Mouse (Mus musculus) adrenal gland, postnatal 25 days (tissue): Measurements from ENCODE around the gene Zc3h18. TPM values are rescaled to one million over a fixed set of nuclear protein-coding genes. Genes with fewer than 3 reads are reported as not detected.

Source experiments
- DNase-seq: peaks from one replicate; pipeline ENCODE4 v3.0.0; 2021; ENCODE audit warnings: mixed read lengths
- total RNA-seq: library from RNA; stranded (reverse); gene quantifications from 2 replicates; pipeline ENCODE4 v1.2.3, GENCODE M21; 2021

Gene Zc3h18
- total RNA-seq, 1 experiment from 2014 or later: 49.8 TPM

- peak; percentile 55 for DNase-seq
Measured at GRCm38 (mm10) chr8:122347811-122348552, 28.4 kb upstream of the Zc3h18 start.

GRCm38 (mm10) chr8:122349357-122350297 lies 26.8 kb upstream of the Zc3h18 start:
- no peak for DNase-seq

- no peak for DNase-seq
Measured at GRCm38 (mm10) chr8:122350309-122351089, 25.9 kb upstream of the Zc3h18 start.

- DNase-seq: no peak
Measured at GRCm38 (mm10) chr8:122354157-122354556, 22.3 kb upstream of the Zc3h18 start.

- DNase-seq: no peak
Measured at GRCm38 (mm10) chr8:122355642-122356606, 20.5 kb upstream of the Zc3h18 start.

- DNase-seq: no peak
Measured at GRCm38 (mm10) chr8:122357202-122357601, 19.2 kb upstream of the Zc3h18 start.

- no peak for DNase-seq
Measured at GRCm38 (mm10) chr8:122357641-122358040, 18.8 kb upstream of the Zc3h18 start.

- no peak for DNase-seq
Measured at GRCm38 (mm10) chr8:122359111-122359775, 17.2 kb upstream of the Zc3h18 start.

- no peak for DNase-seq
Measured at GRCm38 (mm10) chr8:122360696-122361416, 15.6 kb upstream of the Zc3h18 start, which contains the start of gene Trhr2. Trhr2 (minus strand) TSS chr8:122360746.

GRCm38 (mm10) chr8:122362271-122362670 lies 14.1 kb upstream of the Zc3h18 start:
- DNase-seq: no peak

- DNase-seq: no peak
Measured at GRCm38 (mm10) chr8:122362967-122363366, 13.4 kb upstream of the Zc3h18 start.

GRCm38 (mm10) chr8:122368494-122368893 lies 7.9 kb upstream of the Zc3h18 start:
- no peak for DNase-seq

- DNase-seq: peak; percentile 72
Measured at GRCm38 (mm10) chr8:122369665-122370064, 6.7 kb upstream of the Zc3h18 start.

GRCm38 (mm10) chr8:122371706-122372105 lies 4.7 kb upstream of the Zc3h18 start:
- DNase-seq: no peak

- DNase-seq: no peak
Measured at GRCm38 (mm10) chr8:122375320-122375719, 1.1 kb upstream of the Zc3h18 start.

GRCm38 (mm10) chr8:122375751-122376364 lies 551 bp upstream of the Zc3h18 start:
- no peak for DNase-seq

- no peak for DNase-seq
Measured at GRCm38 (mm10) chr8:122383039-122383438, 6.6 kb downstream of the Zc3h18 start.

- no peak for DNase-seq
Measured at GRCm38 (mm10) chr8:122389357-122389756, 12.9 kb downstream of the Zc3h18 start.

GRCm38 (mm10) chr8:122390758-122391157 lies 14.3 kb downstream of the Zc3h18 start:
- no peak for DNase-seq
